Mouse (Mus musculus) embryo, embryonic 11 days (tissue): Measurements from ENCODE around the gene Atp8a1.

Experiments used
- DNase-seq: peaks from one replicate; pipeline ENCODE4 v3.0.0-alpha.2; 2015

Atp8a1 gene

DNA sequence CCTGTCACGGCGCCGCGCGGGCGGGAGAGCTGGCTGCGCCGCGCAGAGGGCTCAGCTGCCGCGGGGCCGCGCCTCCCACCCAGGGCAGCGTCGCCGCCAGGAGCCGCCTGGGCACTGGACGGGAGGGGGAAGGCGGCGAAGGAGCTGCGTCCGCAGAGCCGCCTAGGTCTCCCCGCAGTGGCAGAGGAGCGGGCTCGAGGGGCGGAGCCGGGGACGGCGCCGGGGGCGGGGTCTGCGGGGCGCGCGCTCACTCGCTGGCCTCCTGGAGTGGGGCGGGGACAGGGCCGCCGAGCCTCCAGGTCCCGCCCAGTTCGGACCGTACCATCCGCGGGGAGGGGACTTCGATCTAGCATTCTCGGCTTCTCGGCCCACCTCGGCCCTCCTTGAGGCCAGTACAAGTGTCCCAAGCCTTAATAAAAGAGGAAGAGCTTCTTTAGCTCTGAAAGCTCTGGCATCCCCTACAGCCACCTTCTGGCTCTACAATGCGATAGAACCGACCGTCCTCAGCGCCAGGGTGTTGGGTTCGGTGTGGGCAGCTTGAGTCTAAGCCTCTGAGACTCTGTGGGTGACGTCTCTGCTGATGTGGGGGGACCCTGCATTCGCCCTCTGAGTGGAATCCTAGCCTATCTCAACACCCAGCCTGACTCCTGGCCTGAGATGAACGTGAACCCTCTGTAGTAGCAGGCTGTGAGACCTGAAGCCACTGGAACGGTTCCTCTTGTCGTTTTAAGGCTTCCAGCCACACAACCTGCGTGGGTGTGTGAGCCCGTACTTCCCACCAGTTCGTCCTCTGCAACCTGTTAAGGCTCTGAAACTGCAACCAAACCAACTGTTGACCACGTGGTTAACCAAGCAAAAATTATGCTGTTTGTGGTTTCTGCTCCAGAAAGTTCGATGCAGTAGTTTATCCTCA, at the start of gene Atp8a1:
Atp8a1 (minus strand) TSS at position 182 of the 913 bp plus-strand sequence.
- peak; percentile 98 for DNase-seq

DNA sequence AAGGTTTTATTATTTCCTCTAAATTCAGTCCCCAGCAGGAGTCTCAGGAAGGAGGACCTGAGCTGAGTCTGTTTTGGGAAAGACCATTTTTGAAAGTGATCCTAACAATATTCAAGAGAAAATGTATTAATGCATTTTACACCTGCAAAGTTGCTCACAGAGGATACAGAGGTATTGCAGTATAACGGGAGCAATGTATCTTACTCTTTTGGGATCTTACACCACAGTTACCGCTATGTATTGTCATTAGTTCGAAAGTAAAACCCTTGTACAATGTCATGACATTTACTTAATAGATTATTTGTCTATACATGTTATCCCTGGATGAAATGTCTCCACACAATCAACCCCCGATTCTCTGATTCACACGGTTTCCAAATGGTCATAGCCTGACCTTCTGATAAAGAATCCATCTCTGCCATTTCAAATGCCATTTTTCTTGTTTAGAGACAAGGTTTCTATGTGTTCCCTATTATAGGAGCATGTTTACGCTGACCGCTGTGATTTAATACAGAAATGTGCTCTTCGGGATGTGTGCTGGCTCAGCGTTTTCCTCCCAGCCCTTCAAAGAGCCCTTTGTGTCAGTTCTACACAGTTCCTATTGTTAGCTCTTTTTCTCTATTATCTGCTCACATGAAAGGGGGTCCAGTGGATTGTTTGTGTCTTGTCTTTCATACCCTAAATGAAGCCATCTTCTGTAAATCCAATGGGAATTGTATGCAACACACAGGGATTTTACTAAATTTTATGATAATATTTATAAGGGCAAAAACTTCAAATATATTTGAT, 37.4 kb upstream of the Atp8a1 start:
- DNase-seq = peak; percentile 32

DNA sequence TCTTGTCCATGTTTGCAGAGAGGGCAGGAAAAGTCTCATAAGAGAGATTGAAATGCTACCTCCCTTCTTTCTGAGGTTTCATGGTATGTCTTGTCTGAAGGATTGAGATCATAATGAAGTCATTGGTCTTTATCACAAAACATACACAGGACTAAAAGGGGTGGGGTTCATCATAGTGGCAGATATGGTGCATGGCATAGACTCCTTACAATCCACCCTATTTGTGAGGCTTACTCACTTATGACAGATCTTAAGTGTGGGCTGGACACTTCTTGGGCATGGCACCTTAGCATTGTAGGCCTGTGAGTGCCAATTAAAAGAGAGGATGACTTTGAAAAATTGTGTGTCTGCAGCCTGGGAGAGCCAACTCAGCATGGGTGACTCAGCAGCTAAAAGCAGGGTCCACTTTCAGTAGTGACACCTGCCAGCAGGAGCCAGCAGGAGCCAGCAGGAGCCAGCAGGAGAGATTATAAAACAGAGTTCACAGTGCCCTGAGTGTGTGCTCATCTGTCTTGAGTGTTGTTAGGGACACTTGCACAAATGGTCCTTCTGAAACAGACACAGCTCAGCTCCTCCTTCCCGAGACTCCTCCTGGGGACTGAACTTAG, 36.4 kb upstream of the Atp8a1 start:
- no peak for DNase-seq

DNA sequence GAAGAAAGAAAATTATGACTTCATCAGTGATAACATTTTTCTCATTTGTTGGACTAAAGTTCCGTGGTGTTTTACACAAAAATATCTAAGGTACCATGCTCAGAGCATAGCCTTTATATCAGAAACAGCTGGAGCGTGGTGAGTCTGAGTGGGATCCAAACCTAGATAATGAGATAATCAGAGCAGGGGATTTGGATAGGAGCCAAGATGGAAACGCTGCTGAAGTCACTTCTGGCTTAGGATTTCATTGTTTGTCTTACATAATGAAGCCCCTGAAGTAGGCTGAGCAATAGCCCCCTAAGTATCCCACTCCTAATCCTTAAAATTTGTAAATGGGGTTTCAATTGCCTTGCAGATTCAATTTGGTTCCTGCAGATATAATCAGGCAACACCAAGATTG, 24.2 kb upstream of the Atp8a1 start:
- DNase-seq = peak; percentile 12

DNA sequence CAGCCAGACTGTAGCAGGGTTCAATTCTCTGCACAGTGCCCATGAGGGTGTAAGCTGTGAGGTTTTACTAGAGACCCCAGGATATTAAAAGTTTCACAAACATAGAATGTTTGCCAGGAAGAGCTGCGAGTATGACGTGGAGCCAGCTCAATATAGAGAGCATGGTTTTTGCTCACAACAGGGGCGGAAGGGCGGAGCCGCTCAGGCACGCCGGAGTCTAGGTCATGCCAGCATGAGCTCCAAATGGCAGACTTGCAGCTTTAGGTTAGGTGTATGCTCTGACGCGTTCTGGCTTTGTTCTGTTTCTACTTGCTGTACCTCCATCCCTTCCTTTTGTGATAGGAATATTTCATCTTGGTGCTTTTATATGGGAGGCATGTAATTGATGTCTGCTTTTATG, 19.0 kb upstream of the Atp8a1 start:
- DNase-seq = no peak

DNA sequence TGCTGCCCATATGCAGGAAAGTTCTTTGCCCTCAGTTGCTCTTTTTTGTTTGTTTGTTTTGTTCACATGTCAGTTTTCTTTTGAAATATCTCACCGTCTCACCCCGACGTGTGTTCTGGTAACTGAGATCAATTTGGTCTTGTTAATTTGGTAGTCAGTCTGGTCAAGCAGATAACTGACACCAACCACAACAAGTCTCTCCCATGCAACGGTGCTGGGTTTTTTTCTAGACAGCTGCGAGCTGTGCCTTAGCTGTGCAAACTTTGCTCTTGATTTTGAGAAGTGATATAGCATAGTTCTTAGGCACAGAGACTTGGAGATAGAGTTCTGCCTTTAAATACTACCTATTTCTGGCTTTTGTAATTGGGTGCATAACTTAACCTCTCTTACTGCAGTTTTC, 18.4 kb upstream of the Atp8a1 start:
- DNase-seq = no peak

DNA sequence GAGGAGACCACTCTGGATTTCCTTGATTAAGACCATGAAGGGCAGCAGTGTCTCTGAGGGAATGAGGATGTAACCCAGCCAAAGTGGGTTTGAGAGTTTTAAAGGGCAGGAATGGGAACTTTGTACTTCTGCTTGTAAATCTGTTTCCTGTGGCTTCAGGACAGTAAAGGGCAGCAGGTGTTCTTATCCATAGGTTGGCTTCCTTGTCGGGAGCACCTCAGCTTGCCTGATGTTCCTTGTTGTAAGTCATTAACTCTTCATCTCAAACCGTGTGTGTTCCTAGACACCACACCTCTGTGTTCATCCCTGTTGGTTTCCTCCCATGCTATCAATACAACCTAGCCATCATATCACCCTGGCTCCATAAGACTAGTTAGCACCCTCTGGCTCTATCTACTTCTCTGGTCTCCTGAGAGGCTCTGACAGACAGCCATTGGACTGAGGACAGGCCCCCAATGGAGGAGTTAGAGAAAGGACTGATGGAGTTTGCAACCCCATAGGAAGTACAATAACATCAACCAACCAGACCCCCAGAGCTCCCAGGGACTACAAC, 17.4 kb upstream of the Atp8a1 start:
- no peak for DNase-seq

DNA sequence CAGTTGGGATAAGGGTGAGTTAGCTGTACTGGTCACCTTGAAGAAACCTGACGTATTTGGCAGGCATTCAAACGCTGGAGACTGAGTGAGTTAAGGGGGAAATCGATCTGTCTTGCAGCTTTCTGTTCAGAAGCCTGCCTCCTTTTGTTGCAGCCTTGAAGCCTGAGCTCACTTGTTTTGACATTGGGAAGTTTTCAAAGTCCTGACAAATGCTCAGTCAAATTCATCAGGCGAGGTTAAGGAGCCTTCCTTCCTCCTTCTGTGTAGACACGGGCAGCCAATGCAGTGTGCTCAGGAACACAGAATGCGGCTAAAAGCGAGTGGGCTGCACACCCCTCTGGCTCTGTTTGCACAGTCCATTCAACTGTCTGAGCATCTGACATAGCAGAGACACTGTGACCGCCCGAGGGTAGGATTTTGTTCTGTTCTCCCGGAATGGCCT, 16.7 kb upstream of the Atp8a1 start:
- DNase-seq = no peak

DNA sequence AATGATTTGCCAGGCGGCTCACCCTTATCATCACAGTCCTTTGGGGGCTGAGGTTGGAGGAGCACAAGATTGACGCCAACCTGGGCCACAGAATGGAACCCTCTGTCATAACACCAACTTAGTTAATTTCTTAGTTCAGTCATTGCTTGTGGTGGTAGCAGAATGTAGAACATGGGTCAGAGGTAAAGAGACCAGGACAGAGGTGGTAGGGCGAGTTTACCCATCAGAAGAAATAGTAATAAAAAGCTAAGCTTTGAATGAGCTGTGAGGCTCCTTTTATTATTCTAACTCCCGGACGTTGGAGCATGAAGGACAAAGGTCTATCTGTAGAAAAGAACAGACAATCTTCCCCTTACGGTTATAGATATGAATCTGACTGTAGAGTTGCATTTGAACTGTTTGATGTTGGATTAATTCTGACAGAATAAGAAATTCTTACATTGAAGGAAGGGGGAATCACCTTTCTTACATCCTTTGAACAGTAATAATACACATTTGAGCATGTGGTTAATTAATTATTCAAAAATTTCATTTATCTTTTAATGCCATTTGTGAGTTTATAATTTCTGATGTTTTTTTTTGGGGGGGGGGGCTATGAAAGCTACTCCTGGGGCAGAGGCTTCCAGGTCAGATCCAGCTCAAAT, 7.9 kb upstream of the Atp8a1 start:
- DNase-seq = no peak

DNA sequence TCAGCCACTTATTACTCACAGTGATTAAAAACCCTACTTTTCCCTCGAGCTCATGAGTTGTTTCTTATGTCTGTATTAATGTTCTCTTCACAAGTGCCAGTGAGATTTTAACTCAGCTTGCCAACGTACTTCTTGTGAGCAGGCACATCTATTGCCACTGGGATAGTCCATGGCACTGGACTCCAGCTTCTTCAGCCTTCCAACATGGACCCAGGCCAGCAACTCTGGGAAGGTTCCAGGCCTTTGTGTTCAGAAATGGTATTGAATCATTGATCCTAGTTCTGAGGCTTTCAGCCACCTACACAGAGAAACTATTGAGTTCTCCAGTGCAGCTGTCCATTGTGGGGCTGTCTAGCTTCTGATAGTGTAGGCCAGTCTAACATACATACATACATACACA, 5.6 kb upstream of the Atp8a1 start:
- DNase-seq = no peak

DNA sequence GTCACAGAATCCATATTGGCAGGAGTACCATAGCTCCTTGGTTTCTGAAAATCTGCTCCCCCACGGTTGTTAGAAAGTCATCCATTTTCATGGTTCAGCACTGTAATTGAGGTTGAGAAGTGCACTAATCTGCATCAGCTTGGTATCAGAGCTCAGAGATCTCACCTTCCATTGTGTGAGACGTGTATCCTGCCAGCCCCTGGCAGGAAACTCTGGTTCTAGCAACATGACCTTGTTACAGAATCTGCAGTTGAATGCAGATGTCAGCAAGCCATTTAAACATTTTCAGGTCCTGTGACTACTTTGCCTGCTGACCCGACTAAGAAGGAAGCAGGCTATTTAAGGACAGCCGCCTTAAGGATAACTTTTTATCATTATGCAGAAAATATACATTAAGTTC, 2.2 kb upstream of the Atp8a1 start:
- DNase-seq = no peak

DNA sequence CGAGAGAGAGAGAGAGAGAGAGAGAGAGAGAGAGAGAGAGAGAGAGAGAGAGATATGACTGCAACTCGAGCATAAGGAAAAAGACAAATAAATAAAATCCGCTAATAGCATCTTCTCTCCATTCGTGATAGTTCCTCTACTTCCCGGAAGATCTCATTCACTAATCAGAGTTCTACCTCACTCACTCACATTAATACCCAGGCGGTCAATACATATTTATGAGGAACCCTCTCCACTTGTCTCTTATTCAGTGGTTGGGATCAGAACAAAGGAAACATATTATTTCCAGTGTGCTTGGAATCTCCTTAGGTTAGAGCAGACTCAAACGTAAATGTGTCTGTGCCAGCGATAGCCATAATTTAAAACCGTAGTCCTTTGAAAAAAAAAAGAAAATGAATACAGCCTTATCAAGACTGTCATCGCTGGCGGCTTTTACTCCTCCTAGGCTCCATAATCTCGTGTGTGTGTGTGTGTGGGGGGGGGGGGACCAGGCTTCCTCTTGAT, 1.3 kb upstream of the Atp8a1 start:
- DNase-seq = no peak

DNA sequence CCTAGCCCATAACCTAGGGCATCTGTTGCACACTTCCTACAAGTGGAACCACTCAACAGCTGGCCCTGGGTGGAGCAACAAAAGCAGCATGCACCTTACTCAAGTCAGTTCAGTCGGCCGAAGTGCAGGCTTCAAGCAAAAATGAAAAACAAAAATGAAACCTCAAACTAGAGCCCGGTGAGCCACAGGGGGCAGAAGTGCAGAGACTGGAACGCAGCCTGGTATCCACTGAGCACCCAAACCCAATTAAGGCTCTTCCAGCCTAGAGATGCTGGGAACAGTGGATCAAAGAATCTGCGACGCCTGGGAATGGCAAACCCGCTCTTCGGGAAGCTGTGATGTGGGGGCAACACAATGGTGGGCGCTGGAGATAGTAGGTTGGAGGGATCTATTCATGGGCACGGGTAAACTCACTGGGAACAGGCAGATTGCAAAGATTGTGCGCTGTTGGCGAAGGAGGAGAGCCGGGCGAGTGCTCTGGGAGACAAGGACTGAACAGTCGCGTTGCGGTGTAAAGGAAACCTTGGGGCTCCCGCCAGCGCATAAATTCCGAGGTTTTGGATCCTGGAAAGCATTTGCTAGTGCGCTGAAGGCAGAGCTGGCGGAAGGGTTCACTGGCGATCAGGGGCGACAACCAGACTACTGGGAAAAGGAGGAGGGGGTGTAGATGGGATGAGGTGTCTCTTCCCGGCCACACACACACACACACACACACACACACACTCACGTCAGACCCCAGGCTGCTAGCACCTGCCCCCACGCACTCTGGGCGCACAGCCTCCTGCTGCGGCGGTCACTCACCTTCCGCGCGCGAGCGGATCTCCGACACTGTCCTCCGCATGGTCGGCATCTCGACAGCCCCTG, 641 bp downstream of the Atp8a1 start:
- DNase-seq = peak; percentile 52

DNA sequence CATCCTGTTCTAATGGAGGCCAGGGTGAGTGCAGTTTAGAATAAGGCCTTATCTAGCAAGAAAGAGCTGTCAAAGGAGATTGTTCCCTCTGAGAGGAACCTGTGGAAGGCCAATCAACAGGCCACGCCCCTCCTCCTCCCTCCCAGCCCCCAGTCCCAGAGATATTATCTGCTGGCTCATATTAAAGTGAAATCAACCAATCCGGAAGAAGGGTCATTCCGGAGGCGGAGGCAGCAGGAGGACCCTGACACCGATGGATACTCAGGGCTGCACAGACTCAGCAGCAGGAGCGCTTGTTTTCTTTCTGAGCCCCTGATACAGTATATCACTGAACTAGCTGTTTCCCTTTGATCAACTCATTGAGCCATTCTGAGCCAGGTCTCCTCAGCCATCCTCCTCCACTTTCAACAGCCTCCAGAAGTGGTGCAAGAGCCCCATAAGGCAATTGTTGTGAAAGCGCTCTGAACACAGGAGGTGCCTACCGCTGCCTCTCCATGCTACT, 2.0 kb downstream of the Atp8a1 start:
- DNase-seq = peak; percentile 65

DNA sequence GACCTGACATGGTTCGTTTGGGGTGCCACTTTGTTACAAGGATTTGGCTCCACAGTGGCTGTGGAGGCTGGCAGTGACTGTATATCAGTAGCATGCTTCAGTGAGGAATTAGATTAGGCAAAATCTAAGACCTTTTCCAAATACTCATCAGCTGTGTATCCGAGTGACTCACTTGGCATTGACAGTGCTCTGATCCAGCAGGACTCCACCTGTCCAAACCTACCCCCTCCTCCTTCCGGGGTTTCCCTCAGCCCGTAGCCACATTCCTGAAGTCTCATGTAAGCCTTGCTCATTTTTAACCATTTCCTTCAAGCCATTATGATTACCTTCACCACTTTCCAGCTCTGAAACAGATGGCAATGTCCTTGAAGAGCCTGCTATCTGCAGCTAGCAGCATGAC, 3.2 kb downstream of the Atp8a1 start:
- DNase-seq = no peak

DNA sequence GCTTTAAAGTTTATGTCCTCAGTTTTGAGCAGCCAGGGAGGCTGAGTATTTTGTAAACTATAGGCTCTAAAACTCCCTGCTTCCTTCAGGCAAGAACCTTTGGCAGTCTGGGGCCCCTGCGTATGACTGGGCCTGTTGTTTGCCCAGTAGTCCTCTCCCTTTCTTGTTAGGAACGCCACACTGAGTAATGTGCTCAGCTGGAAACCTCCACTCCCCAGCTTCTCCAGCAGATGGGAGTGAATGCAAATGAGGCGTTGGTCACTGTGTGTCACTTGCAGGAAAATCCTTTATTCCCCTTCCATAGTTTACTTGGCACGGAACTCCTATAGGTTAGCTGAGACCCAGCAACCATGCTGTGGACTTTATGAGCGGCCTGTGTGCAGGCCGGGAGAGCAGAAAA, 4.9 kb downstream of the Atp8a1 start:
- peak; percentile 58 for DNase-seq

DNA sequence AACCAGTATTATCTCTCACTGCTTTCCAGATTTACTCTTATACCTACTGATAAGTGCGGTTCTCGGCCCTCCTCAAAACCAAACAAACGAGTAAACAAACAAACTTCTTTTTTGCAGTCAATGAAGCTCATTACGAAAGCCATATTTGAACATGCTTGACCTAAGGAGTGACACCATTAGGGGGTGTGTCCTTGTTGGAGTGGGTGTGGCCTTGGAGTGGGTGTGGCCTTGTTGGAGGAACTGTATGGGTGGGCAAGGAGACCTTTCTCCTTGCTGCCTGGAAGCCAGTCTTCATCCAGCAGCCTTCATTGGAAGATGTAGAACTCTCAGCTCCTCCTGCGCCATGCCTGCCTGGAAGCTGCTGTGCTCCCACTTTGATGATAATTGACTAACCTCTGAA, 13.4 kb downstream of the Atp8a1 start:
- DNase-seq = no peak

DNA sequence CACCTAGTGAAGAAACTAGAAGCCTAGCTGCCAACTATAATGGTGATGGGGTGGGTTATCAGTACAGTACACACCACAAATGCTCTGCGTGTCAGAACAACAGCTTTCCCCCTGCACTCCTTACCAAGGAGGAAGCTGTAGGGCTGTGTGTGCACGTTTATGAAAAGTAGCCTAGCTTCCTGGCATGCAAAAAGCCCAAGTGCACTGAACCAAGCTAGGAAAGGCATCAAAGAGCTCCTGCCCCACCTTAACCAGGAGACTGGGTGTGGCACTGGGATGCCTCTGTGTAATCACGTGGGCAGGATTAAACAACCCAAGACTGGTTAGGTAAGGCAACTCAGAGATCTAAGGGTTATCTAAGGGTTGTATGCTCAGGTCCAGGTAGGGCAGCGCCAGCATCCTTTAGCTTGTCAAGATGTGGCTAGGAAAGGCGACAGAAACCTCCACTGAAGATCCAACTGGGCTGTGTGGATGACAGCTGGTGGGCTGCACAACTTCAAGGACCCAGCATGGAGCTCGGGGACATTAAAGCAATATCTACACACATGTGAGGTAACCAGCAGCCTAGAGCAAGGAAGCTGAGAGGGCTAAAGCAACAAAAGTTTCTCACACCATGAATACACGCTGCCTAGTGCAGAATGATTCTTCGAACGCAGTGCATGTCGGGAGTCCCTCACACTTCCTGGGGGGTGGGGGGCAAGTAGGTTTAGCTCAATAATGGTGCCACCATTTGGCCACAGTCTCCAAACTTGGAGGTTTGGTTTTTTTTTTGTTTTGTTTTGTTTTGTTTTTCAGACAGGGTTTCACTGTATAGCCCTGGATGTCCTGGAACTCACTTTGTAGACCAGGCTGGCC, 15.7 kb downstream of the Atp8a1 start:
- DNase-seq = no peak

DNA sequence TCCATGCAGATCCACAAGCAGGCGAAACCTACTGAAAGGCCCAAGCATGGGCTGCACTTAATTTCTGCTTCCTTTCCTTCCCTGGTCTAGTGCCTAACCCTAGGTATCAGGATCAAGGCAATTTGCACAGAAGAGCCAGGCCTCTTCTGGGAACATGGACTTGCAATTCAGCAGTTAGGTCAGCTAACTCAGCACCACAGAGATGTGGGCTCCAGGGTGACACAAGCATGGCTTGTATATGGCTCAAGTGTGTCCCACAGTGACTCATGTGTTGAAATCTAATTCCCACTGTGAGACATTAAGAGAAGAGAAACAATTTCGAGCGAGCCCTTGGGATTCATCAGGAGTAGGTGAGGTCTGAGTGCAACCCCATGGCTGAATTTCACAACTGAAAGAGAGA, 18.9 kb downstream of the Atp8a1 start:
- DNase-seq = no peak

DNA sequence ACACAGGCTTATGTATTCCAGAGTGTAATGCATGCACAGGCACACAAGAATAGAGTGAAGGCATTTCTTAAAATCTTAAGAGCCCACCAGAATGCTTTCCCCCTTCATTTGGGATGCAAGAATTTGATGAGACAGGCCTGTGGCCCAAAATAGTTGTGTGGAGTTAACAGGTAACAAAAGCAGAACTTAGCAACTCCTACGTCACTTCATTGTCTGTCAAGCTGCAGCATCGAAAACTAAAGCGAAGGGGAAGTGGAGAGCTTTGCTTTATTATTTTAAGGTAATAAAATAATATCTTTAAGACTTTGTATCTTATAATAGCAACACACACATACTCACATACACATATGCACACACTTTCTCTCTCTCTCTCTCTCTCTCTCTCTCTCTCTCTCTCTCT, 20.3 kb downstream of the Atp8a1 start:
- DNase-seq = no peak
